Mouse (Mus musculus) stomach, postnatal 0 days (tissue): ENCODE data around the gene Mif4gd. TPM values are rescaled to one million over a fixed set of nuclear protein-coding genes. Genes with fewer than 3 reads are reported as not detected.

Experiments
- ATAC-seq: fragments of 200-750 bp; cut with Nextera tagmentation; 2 replicates; pipeline ENCODE4 v1.8.0; 2017; ENCODE audit not compliant: low FRiP score, low TSS enrichment
- DNase-seq: peaks from one replicate; pipeline ENCODE4 v3.0.0-alpha.2; 2016; ENCODE audit warnings: low spot score
- H3K27ac ChIP-seq: fragments of 300-500 bp; sonication (generic); replicated peaks from 2 replicates; pipeline ENCODE4 v1.5.1; 2014; ENCODE audit warnings: mild to moderate bottlenecking, control low read depth
- H3K27me3 ChIP-seq: fragments of 300-500 bp; sonication (generic); 2 replicates; pipeline ENCODE4 v1.6.1; 2014; ENCODE audit warnings: low read length; ENCODE audit not compliant: control insufficient read depth, insufficient read depth
- H3K36me3 ChIP-seq: fragments of 300-500 bp; sonication (generic); 2 replicates; pipeline ENCODE4 v1.6.1; 2014; ENCODE audit warnings: low read length, mixed read lengths; ENCODE audit not compliant: control insufficient read depth, insufficient read depth
- H3K4me1 ChIP-seq: fragments of 300-500 bp; sonication (generic); replicated peaks from 2 replicates; pipeline ENCODE4 v1.6.1; 2014; ENCODE audit warnings: antibody characterized with exemption; ENCODE audit not compliant: control insufficient read depth, insufficient read depth
- H3K4me2 ChIP-seq: fragments of 300-500 bp; sonication (generic); replicated peaks from 2 replicates; pipeline ENCODE4 v1.6.1; 2014; ENCODE audit warnings: low read depth, mild to moderate bottlenecking, control low read depth, moderate library complexity
- H3K4me3 ChIP-seq: fragments of 300-500 bp; sonication (generic); 2 replicates; pipeline ENCODE4 v1.5.1; 2014; ENCODE audit warnings: low read depth, low read length, control low read depth
- H3K9ac ChIP-seq: fragments of 300-500 bp; sonication (generic); 2 replicates; pipeline ENCODE4 v1.6.1; 2014; ENCODE audit warnings: mild to moderate bottlenecking, low read length, control low read depth, mixed read lengths
- H3K9me3 ChIP-seq: fragments of 300-500 bp; sonication (generic); 2 replicates; pipeline ENCODE4 v1.6.1; 2016; ENCODE audit warnings: low read length; ENCODE audit not compliant: control insufficient read depth
- CTCF ChIP-seq: IDR thresholded peaks from 2 replicates; pipeline ENCODE4 v1.5.1; 2016; ENCODE audit warnings: antibody characterized with exemption, low read depth, mild to moderate bottlenecking, moderate library complexity
- EP300 ChIP-seq: optimal IDR thresholded peaks from 2 replicates; pipeline ENCODE3; 2016; ENCODE audit warnings: antibody characterized with exemption
- WGBS: fragments of 180-500 bp; shearing (Covaris S2); extraction: QIAGEN DNeasy Blood & Tissue Kit; methylation state at CpG from one replicate; pipeline ENCODE4 v1.1.7; 2014; 5-methylcytosine and 5-hydroxymethylcytosine counted together
- polyA plus RNA-seq: library from polyadenylated mRNA; unstranded; fragments of >200 nt; fragmentation: Nextera tagmentation; extraction: Ambion mirVana; gene quantifications from 2 replicates; pipeline ENCODE4 v1.2.1, GENCODE M21; 2015

The Mif4gd gene
- polyA plus RNA-seq, 1 experiment from 2014 or later: 48.9 TPM

GRCm38 (mm10) chr11:115615108-115615825 lies 2.5 kb upstream of the Mif4gd start:
- ATAC-seq (no peak), DNase-seq (no peak)
- H3K4me3 ChIP-seq: no peak overlapping the region
- H3K36me3 ChIP-seq: peaks cover 5% of the 10 kb centered on the region; the same call in 1 of the 2 replicates
- no peak overlapping the region for H3K4me2 ChIP-seq
- no peaks in the 10 kb centered on the region for H3K9me3 ChIP-seq
- peak overlapping the region; percentile 58 for H3K27ac ChIP-seq
- WGBS: 67% methylated on average over 15 of the region's 15 CpGs
- H3K9ac ChIP-seq: peak overlapping the region; percentile 18; the same call in 1 of the 2 replicates
- no peaks in the 10 kb centered on the region for H3K27me3 ChIP-seq
- H3K4me1 ChIP-seq: peaks cover 5% of the 10 kb centered on the region; the same call in 1 of the 2 replicates
- no peak for TF ChIP-seq EP300
- no peak for TF ChIP-seq CTCF

DNA sequence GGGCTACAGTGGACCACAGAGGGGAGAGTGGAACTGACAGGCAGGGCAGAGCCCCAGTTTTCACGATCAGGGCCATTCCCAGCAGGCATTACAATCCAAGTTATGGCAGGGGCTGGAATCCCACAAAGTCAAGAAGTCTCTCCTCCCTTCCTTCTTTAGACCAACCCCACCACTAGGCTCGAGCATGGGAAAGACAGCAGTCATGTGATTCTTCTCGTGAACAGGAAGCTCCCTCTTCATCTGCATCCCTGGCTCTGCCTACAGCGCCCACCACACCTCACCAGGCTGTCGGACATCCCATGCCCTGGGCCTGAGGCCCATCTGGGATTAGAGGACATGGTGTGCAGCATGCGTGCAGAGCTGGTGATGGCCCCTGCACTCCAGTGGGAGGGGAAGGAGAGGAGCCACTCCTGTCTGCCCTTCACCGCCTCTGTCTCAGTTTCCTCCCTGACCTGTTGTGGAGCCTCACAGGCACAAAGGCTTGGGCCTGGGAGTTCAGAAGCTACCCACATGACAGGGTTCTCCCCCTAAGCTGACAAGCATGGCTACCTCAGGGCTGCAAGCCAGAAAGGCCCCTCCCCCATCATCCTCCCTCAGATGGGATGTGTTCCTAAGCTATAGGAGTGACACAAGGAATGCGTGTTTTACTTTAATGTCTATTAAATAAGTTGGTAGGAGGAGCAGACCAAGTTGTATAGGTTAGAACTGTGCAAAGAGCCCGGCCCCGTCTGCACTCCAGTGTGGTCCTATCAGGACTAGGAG lies 1.8 kb upstream of the Mif4gd start:
- H3K27ac ChIP-seq: peak overlapping the region; percentile 58
- H3K36me3 ChIP-seq: peaks cover 5% of the 10 kb centered on the region; the same call in 1 of the 2 replicates
- ATAC-seq (no peak), DNase-seq (no peak)
- H3K4me1 ChIP-seq: peaks cover 5% of the 10 kb centered on the region; the same call in 1 of the 2 replicates
- H3K4me2 ChIP-seq: no peak overlapping the region
- H3K9ac ChIP-seq: no peak overlapping the region
- H3K9me3 ChIP-seq: no peaks in the 10 kb centered on the region
- no peak for TF ChIP-seq CTCF
- H3K27me3 ChIP-seq: no peaks in the 10 kb centered on the region
- WGBS: 81% methylated on average over 10 of the region's 10 CpGs
- no peak overlapping the region for H3K4me3 ChIP-seq

GRCm38 (mm10) chr11:115613138-115613945 lies 573 bp upstream of the Mif4gd start:
- Histone ChIP-seq H3K9ac (peak overlapping the region; percentile 86), H3K4me1 (peaks cover 5% of the 10 kb centered on the region; the same call in 1 of the 2 replicates), H3K27me3 (no peaks in the 10 kb centered on the region), H3K9me3 (no peaks in the 10 kb centered on the region), H3K36me3 (peaks cover 9% of the 10 kb centered on the region; the same call in 1 of the 2 replicates), H3K4me3 (peak overlapping the region; percentile 63), H3K27ac (peak overlapping the region; percentile 97), H3K4me2 (peak overlapping the region; percentile 85)
- no peak for DNase-seq
- under 1% methylated on average over 16 of the region's 16 CpGs for WGBS
- no peak for TF ChIP-seq EP300
- no peak for ATAC-seq

- Histone ChIP-seq H3K9me3 (no peaks in the 10 kb centered on the region), H3K27me3 (no peaks in the 10 kb centered on the region), H3K27ac (peak overlapping the region; percentile 97), H3K4me3 (peak overlapping the region; percentile 63), H3K4me1 (peaks cover 5% of the 10 kb centered on the region; the same call in 1 of the 2 replicates), H3K4me2 (peak overlapping the region; percentile 85), H3K9ac (peak overlapping the region; percentile 86), H3K36me3 (peaks cover 10% of the 10 kb centered on the region; the same call in 1 of the 2 replicates)
- DNase-seq (peak; percentile 86), ATAC-seq (peak; percentile 36)
- WGBS: under 1% methylated on average over 13 of the region's 13 CpGs
- TF ChIP-seq EP300 (no peak), CTCF (peak; percentile 32)
Observed at GRCm38 (mm10) chr11:115612059-115612409, 735 bp downstream of the Mif4gd start.

DNA sequence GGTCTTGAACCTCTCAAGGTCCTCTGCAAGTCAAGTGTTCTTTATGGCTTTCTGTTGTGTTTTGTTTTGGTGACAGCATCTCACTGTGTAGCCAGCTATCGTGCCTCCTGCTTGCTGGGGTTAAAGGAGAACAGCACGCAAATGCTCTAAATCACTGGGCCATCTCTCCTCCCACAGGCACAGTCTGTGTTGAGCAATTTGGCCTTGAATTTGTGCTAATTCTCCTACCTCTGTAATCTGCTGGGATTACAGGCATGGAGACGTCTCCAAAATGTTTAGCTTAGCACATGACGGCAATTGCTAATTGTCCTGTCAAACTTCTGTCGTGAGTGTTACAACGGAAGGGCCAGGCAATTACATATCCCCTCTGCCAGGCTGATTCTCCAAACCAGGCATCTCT lies 1.6 kb downstream of the Mif4gd start:
- TF ChIP-seq EP300: no peak
- TF ChIP-seq CTCF: no peak
- Histone ChIP-seq H3K27ac (no peak overlapping the region), H3K4me3 (no peak overlapping the region; the same call in 1 of the 2 replicates), H3K4me1 (peaks cover 5% of the 10 kb centered on the region; the same call in 1 of the 2 replicates), H3K9ac (no peak overlapping the region), H3K4me2 (no peak overlapping the region), H3K36me3 (peaks cover 18% of the 10 kb centered on the region; the same call in 1 of the 2 replicates), H3K27me3 (no peaks in the 10 kb centered on the region), H3K9me3 (no peaks in the 10 kb centered on the region)
- ATAC-seq (no peak), DNase-seq (no peak)
- WGBS: 56% methylated on average over 6 of the region's 6 CpGs
